Mouse (Mus musculus): ENCODE measurements around the gene Fxyd1. TPM values are rescaled to one million over a fixed set of nuclear protein-coding genes. Genes with fewer than 3 reads are reported as not detected.

Fxyd1 gene
- polyA plus RNA-seq, 1 experiment from 2014 or later, result 71.9 TPM

GRCm38 (mm10) chr7:31051321-31052021, 5.5 kb downstream of the Fxyd1 start, which contains the start of gene Fxyd7:
Gene Fxyd7 (minus strand): TSS chr7:31051467.
- H3K36me3 ChIP-seq (ENCODE audit: control insufficient read depth, insufficient read depth, low read length), result no peaks in the 10 kb centered on the region
- peak within 1 kb of the TSS; percentile 34 for H3K4me2 ChIP-seq (ENCODE audit: low read depth, low read length)
- H3K9me3 ChIP-seq (ENCODE audit: control insufficient read depth, low read length), result no peaks in the 10 kb centered on the region
- 0 out of 2 replicates have a peak within 1 kb of the TSS, but pooled peaks have one; percentile 43 for H3K9ac ChIP-seq (ENCODE audit: low read depth, low read length)
- no peak within 1 kb of the TSS for H3K27ac ChIP-seq (ENCODE audit: low read length)
- 2% methylated on average over 27 of the region's 28 CpGs for WGBS
- peaks cover 48% of the 10 kb centered on the region for H3K27me3 ChIP-seq (replicated peaks; ENCODE audit: control insufficient read depth, insufficient read depth, low read length)
- peak within 1 kb of the TSS; percentile 13 for H3K4me3 ChIP-seq (ENCODE audit: low read length)
- no peak for ATAC-seq
- peaks cover 45% of the 10 kb centered on the region for H3K4me1 ChIP-seq (ENCODE audit: control insufficient read depth, insufficient read depth, low read length)

- Histone ChIP-seq H3K9me3 (ENCODE audit: control insufficient read depth, low read length) (no peaks in the 10 kb centered on the region), H3K9ac (ENCODE audit: low read depth, low read length) (0 out of 2 replicates have a peak overlapping the region, but pooled peaks have one; percentile 43), H3K4me2 (ENCODE audit: low read depth, low read length) (peak overlapping the region; percentile 26; the same call in 1 of the 2 replicates), H3K27ac (ENCODE audit: low read length) (no peak overlapping the region), H3K4me3 (ENCODE audit: low read length) (peak overlapping the region; percentile 13), H3K4me1 (ENCODE audit: control insufficient read depth, insufficient read depth, low read length) (peaks cover 45% of the 10 kb centered on the region), H3K27me3 (replicated peaks; ENCODE audit: control insufficient read depth, insufficient read depth, low read length) (peaks cover 48% of the 10 kb centered on the region), H3K36me3 (ENCODE audit: control insufficient read depth, insufficient read depth, low read length) (no peaks in the 10 kb centered on the region)
- 4% methylated on average over 9 of the region's 9 CpGs for WGBS
- no peak for ATAC-seq
These were observed 6.1 kb downstream of the Fxyd1 start for GRCm38 (mm10) chr7:31050921-31051320.

GRCm38 (mm10) chr7:31050487-31050886, 6.5 kb downstream of the Fxyd1 start:
- 0 out of 2 replicates have a peak overlapping the region, but pooled peaks have one; percentile 11 for H3K9ac ChIP-seq (ENCODE audit: low read depth, low read length)
- ATAC-seq, result no peak
- peaks cover 44% of the 10 kb centered on the region for H3K4me1 ChIP-seq (ENCODE audit: control insufficient read depth, insufficient read depth, low read length)
- H3K4me3 ChIP-seq (ENCODE audit: low read length), result peak overlapping the region; percentile 13
- WGBS, result 4% methylated on average over 6 of the region's 6 CpGs
- no peaks in the 10 kb centered on the region for H3K36me3 ChIP-seq (ENCODE audit: control insufficient read depth, insufficient read depth, low read length)
- H3K27ac ChIP-seq (ENCODE audit: low read length), result no peak overlapping the region
- no peaks in the 10 kb centered on the region for H3K9me3 ChIP-seq (ENCODE audit: control insufficient read depth, low read length)
- H3K4me2 ChIP-seq (ENCODE audit: low read depth, low read length), result peak overlapping the region; percentile 34
- H3K27me3 ChIP-seq (replicated peaks; ENCODE audit: control insufficient read depth, insufficient read depth, low read length), result peaks cover 48% of the 10 kb centered on the region

DNA sequence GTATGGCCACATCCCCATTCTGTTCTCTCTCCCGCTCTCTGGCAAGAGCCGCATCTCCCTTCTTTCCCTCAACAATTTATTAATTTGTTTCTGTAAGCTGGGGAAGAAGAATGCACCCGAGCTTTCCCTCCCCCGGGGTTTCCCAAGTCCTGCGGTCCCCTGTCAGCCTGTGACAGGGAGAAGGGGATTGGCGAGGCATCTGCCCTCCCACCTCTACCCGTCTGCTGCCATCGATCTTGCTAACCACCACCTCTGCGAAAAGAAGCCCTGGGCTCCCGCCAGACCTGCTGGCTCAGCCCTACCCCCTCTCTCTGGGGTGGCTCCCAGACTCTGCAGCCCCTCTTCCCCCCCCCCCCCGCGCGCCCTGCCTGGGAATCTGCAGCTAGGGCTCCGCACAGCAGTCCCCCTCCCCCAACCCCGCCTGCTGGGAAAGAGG, 7.1 kb downstream of the Fxyd1 start:
- Histone ChIP-seq H3K9ac (ENCODE audit: low read depth, low read length) (0 out of 2 replicates have a peak overlapping the region, but pooled peaks have one; percentile 11), H3K4me2 (ENCODE audit: low read depth, low read length) (peak overlapping the region; percentile 34), H3K4me3 (ENCODE audit: low read length) (peak overlapping the region; percentile 13), H3K36me3 (ENCODE audit: control insufficient read depth, insufficient read depth, low read length) (no peaks in the 10 kb centered on the region), H3K27me3 (replicated peaks; ENCODE audit: control insufficient read depth, insufficient read depth, low read length) (peaks cover 48% of the 10 kb centered on the region), H3K9me3 (ENCODE audit: control insufficient read depth, low read length) (no peaks in the 10 kb centered on the region), H3K27ac (ENCODE audit: low read length) (no peak overlapping the region), H3K4me1 (ENCODE audit: control insufficient read depth, insufficient read depth, low read length) (peaks cover 39% of the 10 kb centered on the region)
- no peak for ATAC-seq
- 2% methylated on average over 11 of the region's 15 CpGs for WGBS

- Histone ChIP-seq H3K4me3 (ENCODE audit: low read length) (no peak overlapping the region), H3K4me2 (ENCODE audit: low read depth, low read length) (no peak overlapping the region), H3K36me3 (ENCODE audit: control insufficient read depth, insufficient read depth, low read length) (no peaks in the 10 kb centered on the region), H3K27ac (ENCODE audit: low read length) (no peak overlapping the region), H3K27me3 (replicated peaks; ENCODE audit: control insufficient read depth, insufficient read depth, low read length) (peaks cover 52% of the 10 kb centered on the region), H3K4me1 (ENCODE audit: control insufficient read depth, insufficient read depth, low read length) (peaks cover 33% of the 10 kb centered on the region), H3K9ac (ENCODE audit: low read depth, low read length) (no peak overlapping the region), H3K9me3 (ENCODE audit: control insufficient read depth, low read length) (no peaks in the 10 kb centered on the region)
- WGBS, result 17% methylated on average over 5 of the region's 5 CpGs
- no peak for ATAC-seq
These were observed 7.7 kb downstream of the Fxyd1 start for GRCm38 (mm10) chr7:31049135-31049845.

- Histone ChIP-seq H3K27ac (ENCODE audit: low read length) (no peak within 1 kb of the TSS), H3K36me3 (ENCODE audit: control insufficient read depth, insufficient read depth, low read length) (no peaks in the 10 kb centered on the region)
- 47% methylated on average over 10 of the region's 10 CpGs for WGBS
These were observed 14.5 kb downstream of the Fxyd1 start, which contains the start of gene Fxyd5 for GRCm38 (mm10) chr7:31042431-31042910. Gene Fxyd5 (minus strand): TSS chr7:31042481.

GRCm38 (mm10) chr7:31041662-31042315, 15.2 kb downstream of the Fxyd1 start:
- peak; percentile 80 for ATAC-seq
- peak overlapping the region; percentile 53 for H3K4me2 ChIP-seq (ENCODE audit: low read depth, low read length)
- peaks cover 8% of the 10 kb centered on the region; the same call in 1 of the 2 replicates for H3K4me1 ChIP-seq (ENCODE audit: control insufficient read depth, insufficient read depth, low read length)
- H3K27me3 ChIP-seq (replicated peaks; ENCODE audit: control insufficient read depth, insufficient read depth, low read length), result peaks cover 13% of the 10 kb centered on the region; the same call in 1 of the 2 replicates
- peak overlapping the region; percentile 42 for H3K4me3 ChIP-seq (ENCODE audit: low read length)
- 3% methylated on average over 28 of the region's 28 CpGs for WGBS
- no peaks in the 10 kb centered on the region for H3K9me3 ChIP-seq (ENCODE audit: control insufficient read depth, low read length)
- H3K36me3 ChIP-seq (ENCODE audit: control insufficient read depth, insufficient read depth, low read length), result no peaks in the 10 kb centered on the region
- peak overlapping the region; percentile 58 for H3K9ac ChIP-seq (ENCODE audit: low read depth, low read length)
- no peak overlapping the region for H3K27ac ChIP-seq (ENCODE audit: low read length)

More at GRCm38 (mm10) chr7:31042431-31042910, 14.5 kb downstream of the Fxyd1 start, which contains the start of gene Fxyd5:
- H3K4me2 ChIP-seq (ENCODE audit: low read depth, low read length), result peak within 1 kb of the TSS; percentile 53
- H3K9me3 ChIP-seq (ENCODE audit: control insufficient read depth, low read length), result no peaks in the 10 kb centered on the region
- H3K4me1 ChIP-seq (ENCODE audit: control insufficient read depth, insufficient read depth, low read length), result peaks cover 8% of the 10 kb centered on the region; the same call in 1 of the 2 replicates
- no peak for ATAC-seq
- H3K9ac ChIP-seq (ENCODE audit: low read depth, low read length), result peak within 1 kb of the TSS; percentile 58
- H3K27me3 ChIP-seq (replicated peaks; ENCODE audit: control insufficient read depth, insufficient read depth, low read length), result peaks cover 13% of the 10 kb centered on the region; the same call in 1 of the 2 replicates
- H3K4me3 ChIP-seq (ENCODE audit: low read length), result peak within 1 kb of the TSS; percentile 42

DNA sequence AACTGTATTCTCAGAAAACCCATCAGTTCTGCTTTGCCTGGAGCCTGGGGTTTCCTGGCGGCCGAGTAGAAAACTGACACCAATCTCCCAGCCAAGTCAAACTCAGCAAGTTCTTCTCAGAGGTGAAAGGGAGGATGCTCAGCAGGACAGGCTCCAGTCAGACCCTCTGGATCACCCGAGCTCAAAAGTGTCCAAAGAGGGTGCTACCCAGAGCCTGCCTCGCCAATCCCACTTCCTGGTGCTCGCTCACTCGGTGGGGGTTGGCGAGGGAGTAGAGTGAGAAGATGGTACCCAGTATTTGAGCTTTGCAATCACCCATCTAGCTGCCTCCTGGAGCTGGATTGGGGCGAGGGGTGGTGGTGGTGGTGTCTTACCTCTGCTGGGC, 16.0 kb downstream of the Fxyd1 start:
- H3K9ac ChIP-seq (ENCODE audit: low read depth, low read length), result peak overlapping the region; percentile 58; the same call in 1 of the 2 replicates
- H3K27me3 ChIP-seq (replicated peaks; ENCODE audit: control insufficient read depth, insufficient read depth, low read length), result peaks cover 13% of the 10 kb centered on the region; the same call in 1 of the 2 replicates
- no peaks in the 10 kb centered on the region for H3K36me3 ChIP-seq (ENCODE audit: control insufficient read depth, insufficient read depth, low read length)
- 44% methylated on average over 8 of the region's 8 CpGs for WGBS
- peak overlapping the region; percentile 42 for H3K4me3 ChIP-seq (ENCODE audit: low read length)
- H3K9me3 ChIP-seq (ENCODE audit: control insufficient read depth, low read length), result no peaks in the 10 kb centered on the region
- H3K4me2 ChIP-seq (ENCODE audit: low read depth, low read length), result peak overlapping the region; percentile 53; the same call in 1 of the 2 replicates
- no peak overlapping the region for H3K27ac ChIP-seq (ENCODE audit: low read length)
- peaks cover 8% of the 10 kb centered on the region; the same call in 1 of the 2 replicates for H3K4me1 ChIP-seq (ENCODE audit: control insufficient read depth, insufficient read depth, low read length)
- ATAC-seq, result no peak
